Mouse (Mus musculus): ENCODE data around the gene Col10a1. TPM values are rescaled to one million over a fixed set of nuclear protein-coding genes. Genes with fewer than 3 reads are reported as not detected.
"Not testable (repeated sequence)": the region's sequence is repeated elsewhere in the genome, so short reads cannot be mapped to it uniquely, and the experiment has no call there.

Gene Col10a1
- total and polyA plus RNA-seq, 2 experiments, result not detected

DNA sequence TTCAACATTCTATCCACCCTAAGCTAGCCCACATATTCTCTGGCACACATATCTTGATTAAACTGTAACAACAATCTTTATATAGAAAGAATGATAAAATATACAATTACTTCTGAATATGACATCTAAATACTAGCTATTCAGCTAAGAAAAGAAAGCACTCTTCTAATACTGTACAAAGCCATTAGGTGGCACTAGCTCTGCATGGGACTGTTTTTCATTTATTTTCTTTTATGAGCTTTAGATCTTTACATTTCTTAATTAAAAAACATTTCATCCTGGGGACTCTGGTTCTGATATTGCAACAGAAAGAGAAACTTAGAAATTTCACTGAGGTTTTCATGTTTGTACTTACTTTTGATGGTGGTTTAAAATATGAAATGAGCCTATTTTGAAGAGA is 42.0 kb downstream of the Col10a1 start:
- DNase-seq (ENCODE audit: extremely low read depth, low read depth, low spot score), result peak; percentile 10
- peak; percentile 66 for TF ChIP-seq CTCF (IDR thresholded peaks at IDR 0.05; ENCODE audit: low read depth, low read length)
- TF ChIP-seq POLR2A (IDR thresholded peaks at IDR 0.05; ENCODE audit: extremely low read depth, insufficient read depth, low read length), result no peak
- H3K4me3 ChIP-seq (ENCODE audit: insufficient read depth, low read depth, low read length), result no peak overlapping the region
- no peaks in the 10 kb centered on the region for H3K4me1 ChIP-seq (ENCODE audit: control insufficient read depth, insufficient read depth, low read length)
- H3K9ac ChIP-seq (ENCODE audit: low read depth, low read length), result no peak overlapping the region
- H3K79me2 ChIP-seq (ENCODE audit: control insufficient read depth, insufficient read depth, low read length), result no peaks in the 10 kb centered on the region
- no peaks in the 10 kb centered on the region for H3K36me3 ChIP-seq (ENCODE audit: control insufficient read depth, insufficient read depth, low read length)
- no peaks in the 10 kb centered on the region for H3K27me3 ChIP-seq (ENCODE audit: control insufficient read depth, insufficient read depth, low read length)
- no peak overlapping the region for H3K27ac ChIP-seq (replicated peaks; ENCODE audit: insufficient read depth, low read depth, low read length)

GRCm38 (mm10) chr10:34434191-34434590 is 44.4 kb downstream of the Col10a1 start:
- not testable (repeated sequence) for H3K36me3 ChIP-seq (ENCODE audit: control insufficient read depth, insufficient read depth, low read length); H3K9ac ChIP-seq (ENCODE audit: low read depth, low read length); H3K27ac ChIP-seq (replicated peaks; ENCODE audit: insufficient read depth, low read depth, low read length); H3K4me3 ChIP-seq (ENCODE audit: insufficient read depth, low read depth, low read length); H3K79me2 ChIP-seq (ENCODE audit: control insufficient read depth, insufficient read depth, low read length); H3K27me3 ChIP-seq (ENCODE audit: control insufficient read depth, insufficient read depth, low read length); DNase-seq (ENCODE audit: extremely low read depth, low read depth, low spot score); H3K4me1 ChIP-seq (ENCODE audit: control insufficient read depth, insufficient read depth, low read length)
- WGBS, result 94% methylated on average over 9 of the region's 14 CpGs

Other genes starting within 250 kb of the Col10a1 start
- 12.5 and 15.2 TPM in 2 replicates for gene Dse, start 182.3 kb upstream of the Col10a1 start, total RNA-seq (2014; rRNA removed)
- gene Dse, start 182.3 kb upstream of the Col10a1 start, polyA plus RNA-seq (2012; rRNA removed), result 1.9 and 4.4 TPM in 2 replicates
- gene Tspyl1, start 107.8 kb upstream of the Col10a1 start, total RNA-seq (2014; rRNA removed), result 12.9 and 14.5 TPM in 2 replicates
- 13.1 and 13.6 TPM in 2 replicates for gene Tspyl1, start 107.8 kb upstream of the Col10a1 start, polyA plus RNA-seq (2012; rRNA removed)
- 2.8 and 3.2 TPM in 2 replicates for gene Tspyl4, start 92.5 kb upstream of the Col10a1 start, total RNA-seq (2014; rRNA removed)
- 1.7 and 4.6 TPM in 2 replicates for gene Tspyl4, start 92.5 kb upstream of the Col10a1 start, polyA plus RNA-seq (2012; rRNA removed)
- gene Nt5dc1, start 28.6 kb downstream of the Col10a1 start, total RNA-seq (2014; rRNA removed), result 15.2 and 18.7 TPM in 2 replicates
- gene Nt5dc1, start 28.6 kb downstream of the Col10a1 start, polyA plus RNA-seq (2012; rRNA removed), result 6.9 and 7.3 TPM in 2 replicates
- gene Frk, start 93.4 kb downstream of the Col10a1 start, total RNA-seq (2014; rRNA removed), result 4.2 and 5.2 TPM in 2 replicates
- 0.92 and 1.2 TPM in 2 replicates for gene Frk, start 93.4 kb downstream of the Col10a1 start, polyA plus RNA-seq (2012; rRNA removed)